Mouse (Mus musculus) bone marrow, adult 2 months (tissue): Measurements from ENCODE around the gene Cfap61.

Experiments
- CTCF ChIP-seq: fragments of 200-500 bp; IDR thresholded peaks from 2 replicates; pipeline ENCODE4 v1.5.1; 2011; ENCODE audit warnings: low read length, control low read depth; ENCODE audit not compliant: control insufficient read depth, insufficient read depth
- POLR2A ChIP-seq: fragments of 200-500 bp; IDR thresholded peaks from 2 replicates; pipeline ENCODE4 v1.6.1; 2011; ENCODE audit warnings: low read depth, mild to moderate bottlenecking, control low read depth, low read length, borderline replicate concordance; ENCODE audit not compliant: control insufficient read depth

- no peak for TF ChIP-seq CTCF
- no peak for TF ChIP-seq POLR2A
These were observed 30.5 kb upstream of the Cfap61 start for GRCm38 (mm10) chr2:145903983-145904616.
